Comparison of ENCODE assay signal across 9 mouse cellular contexts in genomic region chr5:129590915-129591314, GRCm38 (mm10). TPM values are rescaled to one million over a fixed set of nuclear protein-coding genes. Genes with fewer than 3 reads are reported as not detected.
DNase-seq lines count a peak whose midpoint lies in the region; ATAC-seq and TF ChIP-seq lines count a peak whose summit lies in the region.
"Had no signal": no experiment of that assay in that cellular context is flagged by ENCODE, and none has a peak within 500 bp of the region (broad histone marks: within the 10 kb centered on the region; RNA-seq: fewer than 3 reads in every experiment).

No protein-coding gene starts in this region.

- H3K9me3 ChIP-seq in hindbrain, embryonic 14.5 days (ENCODE audit: control insufficient read depth, low read length), result no peaks in the 10 kb centered on the region
- H3K9me3 ChIP-seq in neural tube, embryonic 15.5 days (replicated peaks), result no peaks in the 10 kb centered on the region
- no peaks in the 10 kb centered on the region for H3K9me3 ChIP-seq in heart, embryonic 11.5 days (replicated peaks; ENCODE audit: control insufficient read depth, low read length)
- H3K9me3 ChIP-seq: limb, embryonic 15.5 days had no signal

- WGBS in hindbrain, embryonic 14.5 days, result 9% methylated on average over 11 of the region's 11 CpGs
- WGBS in neural tube, embryonic 15.5 days, result 10% methylated on average over 11 of the region's 11 CpGs
- WGBS in heart, embryonic 11.5 days (ENCODE audit: insufficient replicate concordance), result 10% methylated on average over 11 of the region's 11 CpGs
- 18% methylated on average over 11 of the region's 11 CpGs for WGBS in heart, adult 2 months

- no peak overlapping the region for H3K9ac ChIP-seq in hindbrain, embryonic 14.5 days
- H3K9ac ChIP-seq in neural tube, embryonic 15.5 days (replicated peaks), result 0 out of 2 replicates have a peak overlapping the region, but pooled peaks have one; percentile 17
- no peak overlapping the region for H3K9ac ChIP-seq in heart, embryonic 11.5 days (ENCODE audit: low read depth, low read length)
- no peak overlapping the region for H3K9ac ChIP-seq in heart, adult 2 months (ENCODE audit: low read depth, low read length)
- H3K9ac ChIP-seq: limb, embryonic 15.5 days had no signal

- no peaks in the 10 kb centered on the region for H3K27me3 ChIP-seq in hindbrain, embryonic 14.5 days (ENCODE audit: control insufficient read depth, insufficient read depth, low read length)
- H3K27me3 ChIP-seq in neural tube, embryonic 15.5 days (replicated peaks), result 0 out of 2 replicates have a peak, but pooled peaks cover 6% of the 10 kb centered on the region
- peaks cover 30% of the 10 kb centered on the region for H3K27me3 ChIP-seq in heart, embryonic 11.5 days (ENCODE audit: control insufficient read depth, insufficient read depth, low read length)
- no peaks in the 10 kb centered on the region for H3K27me3 ChIP-seq in heart, adult 2 months (ENCODE audit: control insufficient read depth, insufficient read depth, low read length)

- no peak for TF ChIP-seq CTCF in heart, adult 2 months (IDR thresholded peaks at IDR 0.05)

- no peaks in the 10 kb centered on the region for H3K79me2 ChIP-seq in heart, adult 2 months (replicated peaks; ENCODE audit: control insufficient read depth, insufficient read depth, low read length)

- no peaks in the 10 kb centered on the region for H3K36me3 ChIP-seq in hindbrain, embryonic 14.5 days (replicated peaks; ENCODE audit: control insufficient read depth, insufficient read depth)
- H3K36me3 ChIP-seq in neural tube, embryonic 15.5 days, result no peaks in the 10 kb centered on the region
- H3K36me3 ChIP-seq in heart, embryonic 11.5 days (ENCODE audit: control insufficient read depth, insufficient read depth, low read length), result no peaks in the 10 kb centered on the region
- no peaks in the 10 kb centered on the region for H3K36me3 ChIP-seq in heart, adult 2 months (ENCODE audit: control insufficient read depth, insufficient read depth, low read length)
- H3K36me3 ChIP-seq: limb, embryonic 15.5 days had no signal

- no peak overlapping the region for H3K4me3 ChIP-seq in hindbrain, embryonic 14.5 days (replicated peaks; ENCODE audit: low read length)
- H3K4me3 ChIP-seq in neural tube, embryonic 15.5 days (replicated peaks), result no peak overlapping the region
- no peak overlapping the region for H3K4me3 ChIP-seq in heart, embryonic 11.5 days (ENCODE audit: low read depth, low read length)
- H3K4me3 ChIP-seq in heart, adult 2 months, result no peak overlapping the region
- H3K4me3 ChIP-seq: limb, embryonic 15.5 days had no signal

- 0 out of 2 replicates have a peak overlapping the region, but pooled peaks have one; percentile 3 for H3K4me2 ChIP-seq in hindbrain, embryonic 14.5 days (replicated peaks)
- peak overlapping the region; percentile 32 for H3K4me2 ChIP-seq in neural tube, embryonic 15.5 days
- H3K4me2 ChIP-seq in heart, embryonic 11.5 days, result no peak overlapping the region
- H3K4me2 ChIP-seq: limb, embryonic 15.5 days had no signal

- peak; percentile 52; the same call in 1 of the 2 replicates for ATAC-seq in hindbrain, embryonic 14.5 days (ENCODE audit: low FRiP score)
- no peak for ATAC-seq in neural tube, embryonic 15.5 days (ENCODE audit: low FRiP score)
- no peak for ATAC-seq in heart, embryonic 11.5 days (replicated peaks; ENCODE audit: insufficient number of reproducible peaks, low FRiP score, low TSS enrichment)

- TF ChIP-seq EP300 in heart, adult 2 months (IDR thresholded peaks at IDR 0.05; ENCODE audit: insufficient read depth, low read depth, low read length), result no peak

- H3K4me1 ChIP-seq in hindbrain, embryonic 14.5 days (replicated peaks; ENCODE audit: control insufficient read depth, insufficient read depth, low read length), result peaks cover 18% of the 10 kb centered on the region
- H3K4me1 ChIP-seq in neural tube, embryonic 15.5 days, result peaks cover 36% of the 10 kb centered on the region
- no peaks in the 10 kb centered on the region for H3K4me1 ChIP-seq in heart, embryonic 11.5 days (ENCODE audit: control insufficient read depth, insufficient read depth, low read length)
- H3K4me1 ChIP-seq in heart, adult 2 months (ENCODE audit: control insufficient read depth, insufficient read depth, low read length), result no peaks in the 10 kb centered on the region; the same call in 1 of the 2 replicates

- H3K27ac ChIP-seq in hindbrain, embryonic 14.5 days, result no peak overlapping the region
- H3K27ac ChIP-seq in neural tube, embryonic 15.5 days (replicated peaks), result no peak overlapping the region
- no peak overlapping the region for H3K27ac ChIP-seq in heart, embryonic 11.5 days (ENCODE audit: low read depth, low read length)
- H3K27ac ChIP-seq in heart, adult 2 months, result no peak overlapping the region
- H3K27ac ChIP-seq: limb, embryonic 15.5 days had no signal

- intact Hi-C loops in heart, adult 2 months (cut with DNase I), result no loop called here

- DNase-seq in layer of hippocampus, adult 11-12 months (ENCODE audit: low spot score), result peak; percentile 39
- no peak for DNase-seq in layer of hippocampus, postnatal 25 days (ENCODE audit: extremely low spot score in 1 of 2, low spot score in 1 of 2)
- DNase-seq in cerebellum, adult 9-11 months, result peak; percentile 72
- no peak for DNase-seq in hindbrain, embryonic 14.5 days (ENCODE audit: low spot score)
- no peak for DNase-seq in thymus, postnatal 0 days (ENCODE audit: low spot score)
- no peak for DNase-seq in heart, adult 2 months

- no peak for TF ChIP-seq POLR2A in heart, adult 2 months (IDR thresholded peaks at IDR 0.05; ENCODE audit: insufficient read depth, low read depth, low read length)

RNA-seq across cellular contexts. Expression of gene Mmp17, which starts 6.9 kb away (rescaled TPM):
- 100 to 1,000 TPM; 125 to 126 TPM for total RNA-seq in layer of hippocampus, postnatal 25 days (2021)
- 7.3 and 11.8 TPM in 2 replicates for polyA plus RNA-seq in hindbrain, embryonic 14.5 days (2014; fragmentation: Nextera tagmentation; extraction: Ambion mirVana)
- 10.1 and 12.0 TPM in 2 replicates for polyA plus RNA-seq in neural tube, embryonic 15.5 days (2015; fragmentation: Nextera tagmentation; extraction: Ambion mirVana)
- polyA plus RNA-seq in thymus, postnatal 0 days (2015; fragmentation: Nextera tagmentation; extraction: Ambion mirVana), result 1.5 and 2.3 TPM in 2 replicates
- 0.37 and 0.51 TPM in 2 replicates for polyA plus RNA-seq in heart, embryonic 11.5 days (2014; fragmentation: Nextera tagmentation; extraction: Ambion mirVana)
- total RNA-seq in heart, adult 2 months (2021), result 1 to 10 TPM; 1.0 to 1.4 TPM
- 1.4 and 1.5 TPM in 2 replicates for polyA plus RNA-seq in heart, adult 2 months (2012; rRNA removed)

Comparison
In these comparisons a context has a peak if more than half of its experiments do, and no peak if none do; other contexts are left out.
1. DNase-seq: peak in layer of hippocampus, adult 11-12 months (single experiment) and cerebellum, adult 9-11 months (single experiment); none in layer of hippocampus, postnatal 25 days (0 of 2), hindbrain, embryonic 14.5 days (single experiment), thymus, postnatal 0 days (single experiment) and heart, adult 2 months (0 of 2).